Mouse (Mus musculus) megakaryocyte progenitor cell, adult 5-6 weeks (primary cell): ENCODE data around the gene Lars2. TPM values are rescaled to one million over a fixed set of nuclear protein-coding genes. Genes with fewer than 3 reads are reported as not detected.
"Not testable (repeated sequence)": the region's sequence is repeated elsewhere in the genome, so short reads cannot be mapped to it uniquely, and the experiment has no call there.

Source experiments
- ATAC-seq: replicated peaks from 2 replicates; pipeline ENCODE4 v1.8.0; 2016; ENCODE audit warnings: mild to moderate bottlenecking, moderate TSS enrichment, inconsistent platforms; ENCODE audit not compliant: poor library complexity
- total RNA-seq, 2 experiments: library from RNA; stranded (forward) in 1 of 2; stranded (reverse) in 1 of 2; fragments of 157-497, 149-512 nt in 1 of 2; fragments of 200-1000 nt in 1 of 2; gene quantifications; 2 replicates each; pipeline versions ENCODE4 v1.2.3 to v1.2.4; 2015 to 2017

Lars2 gene
- total RNA-seq (2015) (2,738 and 2,770 TPM in 2 replicates), total RNA-seq (2017) (25.5 and 35.7 TPM in 2 replicates)

GRCm38 (mm10) chr9:123366708-123367385, at the start of gene Lars2:
Gene Lars2 (plus strand): TSS chr9:123366927.
- ATAC-seq, result peak; percentile 99

GRCm38 (mm10) chr9:123326106-123326505, 40.6 kb upstream of the Lars2 start:
- no peak for ATAC-seq

DNA sequence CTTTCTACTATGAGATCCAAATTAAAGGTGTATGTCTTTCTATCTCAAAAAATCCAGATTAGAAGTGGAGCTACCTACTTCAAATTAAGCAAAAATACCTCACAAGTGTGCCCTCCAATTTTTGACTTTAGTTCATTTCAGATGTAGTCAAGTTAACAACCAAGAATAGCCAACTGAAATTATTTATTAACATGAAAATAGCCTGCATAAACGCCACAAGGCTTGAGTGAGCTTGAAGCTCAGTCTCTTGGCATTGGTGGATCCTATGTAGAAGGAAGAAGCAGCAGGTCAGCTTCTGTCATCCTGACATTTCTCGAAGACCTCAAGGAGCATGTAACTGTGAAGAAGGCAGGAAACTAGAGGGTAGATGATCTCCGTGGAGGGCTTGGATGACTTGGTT, 38.4 kb upstream of the Lars2 start:
- ATAC-seq, result no peak

GRCm38 (mm10) chr9:123329831-123330230, 36.9 kb upstream of the Lars2 start:
- ATAC-seq, result no peak

GRCm38 (mm10) chr9:123330271-123330670, 36.5 kb upstream of the Lars2 start:
- ATAC-seq, result not testable (repeated sequence)

- no peak for ATAC-seq
Measured at GRCm38 (mm10) chr9:123333479-123333878, 33.2 kb upstream of the Lars2 start.

DNA sequence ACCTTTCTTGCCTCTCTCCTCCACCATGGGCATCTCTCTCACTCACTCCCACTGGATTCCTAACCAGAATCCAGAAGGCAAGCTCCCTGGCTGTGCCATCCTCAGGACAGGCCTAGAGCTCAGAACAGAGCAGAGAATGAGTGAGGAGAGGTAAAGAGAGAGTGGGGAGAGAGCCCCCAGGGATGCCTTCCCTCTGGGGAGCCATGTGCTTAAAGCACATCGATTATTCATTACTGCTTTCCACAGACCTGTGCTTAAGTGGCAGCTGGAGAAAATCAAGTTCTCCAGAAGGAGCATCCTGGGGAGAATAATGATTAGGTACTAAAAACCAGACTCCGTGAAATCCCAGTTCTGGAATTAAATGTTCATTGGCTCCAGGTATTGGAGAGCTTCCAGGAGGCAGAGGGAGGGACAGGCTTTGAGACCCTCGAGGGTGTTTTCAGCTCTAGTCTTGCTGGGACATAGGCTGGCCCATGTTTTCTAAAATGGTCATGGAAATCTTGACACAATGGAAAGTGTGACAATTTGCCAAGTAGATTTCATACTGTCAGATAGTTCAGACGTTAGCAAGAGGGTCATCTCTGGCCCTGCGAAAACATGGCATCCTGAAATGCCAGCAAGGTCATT, 31.6 kb upstream of the Lars2 start:
- ATAC-seq, result no peak

GRCm38 (mm10) chr9:123339651-123340144, 27.0 kb upstream of the Lars2 start:
- no peak for ATAC-seq

DNA sequence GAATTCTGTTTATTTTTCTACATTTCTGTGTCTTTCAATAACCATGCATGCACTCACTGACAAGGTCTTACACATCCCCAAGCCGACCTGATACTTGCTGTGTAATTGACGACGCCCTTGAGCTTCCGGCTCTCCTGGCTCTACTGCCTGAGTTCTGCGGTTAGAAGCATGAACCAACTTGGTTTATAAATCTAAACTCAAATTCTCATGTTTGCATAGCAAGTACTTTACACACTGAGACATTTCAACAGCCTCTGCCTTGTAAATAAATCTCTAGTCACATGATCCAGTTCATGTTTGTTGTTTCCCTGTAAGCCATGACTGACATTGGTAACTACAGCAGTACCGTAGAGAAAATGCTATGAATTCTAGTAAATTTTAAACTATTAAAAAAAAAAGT, 25.5 kb upstream of the Lars2 start:
- no peak for ATAC-seq

- no peak for ATAC-seq
Measured at GRCm38 (mm10) chr9:123343069-123343468, 23.7 kb upstream of the Lars2 start.

DNA sequence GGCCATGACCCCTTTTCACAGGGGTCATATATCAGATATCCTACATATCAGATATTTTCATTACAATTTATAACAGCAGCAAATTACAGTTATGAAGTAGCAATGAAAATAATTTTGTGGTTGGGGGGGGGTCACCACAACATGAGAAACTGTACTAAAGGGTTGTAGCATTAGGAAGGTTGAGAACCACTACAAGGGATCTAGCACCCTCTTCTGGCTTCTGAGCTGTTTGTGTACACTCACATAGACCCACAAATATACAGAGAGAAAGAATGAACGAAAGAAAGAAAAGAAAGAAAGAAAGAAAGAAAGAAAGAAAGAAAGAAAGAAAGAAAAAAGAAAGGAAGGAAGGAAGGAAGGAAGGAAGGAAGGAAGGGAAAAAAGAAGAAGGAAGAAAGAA, 17.4 kb upstream of the Lars2 start:
- not testable (repeated sequence) for ATAC-seq

- ATAC-seq, result no peak
Measured at GRCm38 (mm10) chr9:123359981-123360380, 6.7 kb upstream of the Lars2 start.

GRCm38 (mm10) chr9:123365353-123365752, 1.4 kb upstream of the Lars2 start:
- ATAC-seq, result no peak

- no peak; the same call in 1 of the 2 replicates for ATAC-seq
Measured at GRCm38 (mm10) chr9:123365942-123366707, 602 bp upstream of the Lars2 start.

GRCm38 (mm10) chr9:123367636-123368035, 909 bp downstream of the Lars2 start:
- ATAC-seq, result peak; percentile 35

- no peak for ATAC-seq
Measured at GRCm38 (mm10) chr9:123382399-123382798, 15.7 kb downstream of the Lars2 start.

DNA sequence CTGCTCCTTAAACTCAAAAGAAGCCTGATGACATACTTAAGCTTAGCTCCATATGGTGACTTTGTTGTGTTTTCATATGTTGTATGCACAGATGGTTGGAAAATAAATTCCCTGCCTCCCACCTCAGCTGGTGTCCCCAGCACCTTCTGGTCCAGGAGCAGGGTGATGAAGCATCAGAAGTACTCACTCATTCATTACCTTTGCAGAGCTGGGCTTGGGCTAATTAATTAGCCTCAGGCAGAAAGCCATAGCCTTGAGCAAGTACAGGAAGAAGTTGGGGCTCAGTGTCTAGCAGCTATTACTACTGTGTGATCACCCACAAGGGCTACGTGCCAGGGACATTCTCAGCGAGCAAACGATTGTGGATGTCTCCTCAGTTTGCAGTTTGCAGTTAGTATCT, 18.0 kb downstream of the Lars2 start:
- ATAC-seq, result no peak

- no peak for ATAC-seq
Measured at GRCm38 (mm10) chr9:123385352-123386198, 18.8 kb downstream of the Lars2 start.

DNA sequence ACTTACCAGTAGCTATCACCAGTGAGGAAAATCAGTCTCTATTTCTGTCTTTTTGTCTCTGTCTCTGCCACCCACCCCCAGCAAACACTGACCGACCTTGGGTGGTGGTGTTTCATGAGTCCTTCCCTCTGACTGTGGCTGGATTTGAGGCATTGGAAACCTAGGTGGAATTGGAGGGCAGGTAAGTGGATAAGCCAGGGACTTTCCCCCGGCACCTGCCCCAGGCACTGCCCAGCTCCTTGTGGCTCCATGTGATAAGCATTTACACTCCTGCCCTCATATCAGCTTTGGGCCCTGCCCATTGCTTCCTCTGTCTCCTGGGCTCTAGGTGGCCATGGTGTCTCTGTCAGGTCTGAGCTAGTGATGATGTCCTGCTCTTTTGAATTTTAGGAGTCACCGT, 19.6 kb downstream of the Lars2 start:
- ATAC-seq, result peak; percentile 55

DNA sequence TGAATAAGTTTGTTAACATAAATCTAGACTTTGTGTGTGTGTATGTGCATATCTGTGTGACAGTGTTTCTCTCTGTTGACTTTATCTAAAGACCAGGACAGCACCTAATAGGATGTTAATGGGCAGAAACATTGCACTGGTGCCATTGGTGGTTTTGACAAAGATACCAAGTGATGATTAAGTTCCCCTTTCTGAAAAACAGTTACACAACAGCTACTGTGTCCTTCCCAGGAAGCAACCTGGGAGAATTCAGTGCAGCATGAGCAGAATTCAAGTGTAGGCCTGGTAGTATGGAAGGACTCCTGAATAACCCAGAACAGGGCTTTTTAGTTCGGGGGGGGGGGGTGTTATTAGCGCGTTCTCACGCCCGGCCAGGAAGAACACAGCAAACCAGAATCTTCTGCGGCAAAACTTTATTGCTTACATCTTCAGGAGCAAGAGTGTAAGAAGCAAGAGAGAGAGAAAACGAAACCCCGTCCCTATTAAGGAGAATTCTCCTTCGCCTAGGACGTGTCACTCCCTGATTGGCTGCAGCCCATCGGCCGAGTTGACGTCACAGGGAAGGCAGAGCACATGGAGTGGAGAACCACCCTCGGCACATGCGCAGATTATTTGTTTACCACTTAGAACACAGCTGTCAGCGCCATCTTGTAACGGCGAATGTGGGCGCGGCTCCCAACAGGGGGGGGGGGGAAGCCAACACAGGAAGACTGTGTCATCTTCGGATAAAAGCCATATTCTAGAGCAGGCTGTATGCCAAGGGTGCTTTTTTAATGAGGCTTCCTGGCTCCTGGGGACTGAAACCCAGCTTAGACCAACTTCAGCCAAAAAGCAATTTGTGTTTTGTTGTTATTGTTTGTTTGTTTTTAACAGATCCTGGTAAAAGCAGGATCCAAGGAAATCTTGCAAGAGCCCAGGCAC, 21.6 kb downstream of the Lars2 start:
- ATAC-seq, result peak; percentile 45
